Mouse (Mus musculus) mouse embryonic stem cell (cell line): ENCODE results near the gene Mprip.
"Not testable (repeated sequence)": the region's sequence is repeated elsewhere in the genome, so short reads cannot be mapped to it uniquely, and the experiment has no call there.

Experiments
- in situ Hi-C, 2 experiments: fragments of 300-500 bp; cut with MboI; formaldehyde crosslinking; loops; 1 replicate in 1 of 2; 3 replicates in 1 of 2; pipeline ENCODE4 v1.14.3; 2019 to 2020; ENCODE audit warnings: low sequenced_read_pairs in 2 of 2, low pct_unique_long_range_greater_than_20kb in 1 of 2, mixed read lengths in 1 of 2; ENCODE audit not compliant: unreplicated experiment in 1 of 2

The Mprip gene

GRCm38 (mm10) chr11:59642420-59642819 lies 18.7 kb upstream of the Mprip start:
- in situ Hi-C loops = loop anchor here in 1 of 2 experiments (25.0 kb wide), 1 partner anchor 95 kb away; no protein-coding TSS in a partner anchor

DNA sequence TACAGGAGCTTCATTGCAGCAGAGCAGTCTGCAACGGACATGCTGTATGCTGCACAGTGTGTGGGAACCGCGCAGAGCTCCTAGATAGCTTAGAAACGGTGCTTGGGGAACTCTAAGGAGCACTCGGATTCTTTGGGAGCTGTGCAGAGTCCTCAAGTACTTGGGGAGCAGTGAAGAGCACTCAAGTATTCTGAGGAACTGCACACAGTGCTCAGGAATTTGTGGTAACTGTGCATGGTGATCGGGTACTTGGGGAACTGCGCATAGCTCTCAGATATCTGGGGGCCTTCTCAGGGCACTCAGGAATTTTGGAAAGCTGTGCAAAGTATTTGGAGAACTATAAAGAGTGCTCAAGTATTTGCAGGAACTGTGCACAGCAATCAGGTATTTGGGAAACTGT lies 16.1 kb upstream of the Mprip start:
- in situ Hi-C loops = loop anchor here in 1 of 2 experiments (25.0 kb wide), 1 partner anchor 92 kb away; no protein-coding TSS in a partner anchor

DNA sequence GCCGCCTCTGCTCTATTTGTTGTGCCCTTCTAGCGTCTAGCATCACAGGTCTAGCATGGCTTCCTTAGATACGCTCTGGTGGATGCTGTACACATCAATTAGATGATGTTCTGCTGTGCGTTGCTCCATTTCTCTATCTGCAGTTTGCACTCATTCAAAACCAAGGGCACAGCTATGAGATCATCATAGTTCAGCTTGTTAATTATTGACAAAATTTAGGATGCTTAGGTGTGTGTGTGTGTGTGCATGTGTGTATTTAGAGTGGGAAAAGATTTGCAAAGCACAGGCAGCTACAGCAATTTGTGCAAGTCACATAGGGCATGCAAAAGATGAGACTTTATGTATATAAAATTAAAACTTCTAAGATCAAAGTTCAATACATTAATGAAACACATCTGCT lies 12.0 kb upstream of the Mprip start:
- in situ Hi-C loops = loop anchor here in 1 of 2 experiments (25.0 kb wide), 1 partner anchor 88 kb away; no protein-coding TSS in a partner anchor

DNA sequence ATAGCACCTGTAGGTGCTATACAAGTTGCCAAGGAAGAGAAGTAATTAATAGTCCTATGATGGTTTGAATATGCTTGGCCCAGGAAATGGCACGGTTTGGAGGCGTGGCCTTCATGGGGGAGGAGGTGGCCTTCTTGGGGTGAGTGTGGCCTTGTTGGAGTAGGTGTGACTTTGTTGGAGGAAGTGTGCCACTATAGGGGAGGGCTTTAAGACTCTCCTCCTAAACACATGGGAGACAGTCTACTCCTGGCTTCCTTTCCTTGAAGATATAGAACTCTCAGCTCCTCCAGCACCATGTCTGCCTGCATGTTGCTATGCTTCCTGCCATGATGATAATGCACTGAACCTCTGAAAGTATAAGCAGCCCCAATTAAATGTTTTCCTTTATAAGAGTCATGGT lies 8.1 kb upstream of the Mprip start:
- in situ Hi-C loops = no loop called here

- in situ Hi-C loops = no loop called here
Observed at GRCm38 (mm10) chr11:59653547-59653946, 7.6 kb upstream of the Mprip start.

GRCm38 (mm10) chr11:59655337-59655736 lies 5.8 kb upstream of the Mprip start:
- in situ Hi-C loops = no loop called here

DNA sequence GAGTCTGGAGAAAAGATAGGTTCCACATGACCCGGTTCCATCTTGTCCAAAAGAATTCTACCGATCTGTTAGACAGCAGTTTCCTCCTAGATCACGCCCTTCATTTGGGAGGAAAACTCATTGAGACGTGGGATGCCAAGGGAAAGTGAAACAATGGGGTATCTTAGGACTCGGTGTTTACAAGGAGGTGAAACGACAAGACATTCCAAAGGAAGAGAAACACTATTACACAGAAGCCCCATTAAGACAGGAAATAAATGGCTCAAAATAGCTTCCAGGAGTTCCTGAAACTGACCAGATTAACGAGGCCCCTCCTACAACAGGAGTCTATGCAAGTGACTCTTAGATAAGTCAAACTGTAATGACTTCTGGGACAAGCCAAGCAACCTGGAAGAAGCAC lies 5.1 kb upstream of the Mprip start:
- in situ Hi-C loops = no loop called here

- in situ Hi-C loops = no loop called here
Observed at GRCm38 (mm10) chr11:59661601-59662248, 620 bp downstream of the Mprip start.

- in situ Hi-C loops = no loop called here
Observed at GRCm38 (mm10) chr11:59662249-59662788, 1.2 kb downstream of the Mprip start.

DNA sequence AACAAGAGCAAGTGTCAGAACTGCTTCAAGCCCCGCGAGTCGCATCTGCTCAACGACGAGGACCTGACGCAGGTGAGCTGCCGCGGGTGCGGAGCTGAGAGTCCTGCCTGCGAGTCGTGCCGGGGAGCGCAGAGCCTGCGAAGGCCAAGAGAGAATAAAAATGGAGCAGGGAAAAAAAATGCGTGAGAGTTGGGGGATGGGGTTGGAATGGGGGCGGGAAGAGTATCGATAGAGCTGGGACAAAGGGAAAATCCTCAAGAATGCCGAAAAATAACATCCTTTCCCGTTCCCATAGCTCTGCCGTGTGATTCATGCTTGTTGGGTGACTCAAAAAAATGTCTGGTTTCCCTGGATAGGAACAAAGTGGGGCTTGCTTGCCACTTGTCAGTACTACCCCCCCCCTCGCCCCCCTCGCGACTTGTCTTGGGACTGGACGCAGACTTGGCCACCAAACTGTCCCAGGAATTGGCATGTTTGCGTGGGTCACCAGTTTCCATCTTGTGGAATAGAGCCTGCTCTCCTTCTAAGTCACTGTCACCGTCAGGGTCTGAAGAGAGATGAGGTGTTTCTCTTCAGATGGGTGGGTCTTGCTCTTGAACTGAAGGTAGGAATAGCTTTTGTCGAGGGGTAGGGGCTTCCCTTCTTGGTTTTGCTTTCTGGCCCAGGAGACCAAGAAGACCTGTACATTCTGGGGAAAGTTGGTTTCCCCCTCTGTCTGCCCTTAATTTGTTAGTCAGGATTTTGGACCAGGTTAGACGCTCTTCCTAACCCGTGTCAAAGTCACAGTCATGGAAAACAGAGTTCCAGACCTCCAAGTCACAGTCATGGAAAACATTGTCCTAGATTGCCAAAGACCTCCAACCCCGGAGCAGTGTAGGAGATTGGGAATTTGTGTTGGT lies 2.0 kb downstream of the Mprip start:
- in situ Hi-C loops = no loop called here

- in situ Hi-C loops = no loop called here
Observed at GRCm38 (mm10) chr11:59663776-59664320, 2.7 kb downstream of the Mprip start.

GRCm38 (mm10) chr11:59664818-59665217 lies 3.7 kb downstream of the Mprip start:
- in situ Hi-C loops = no loop called here

DNA sequence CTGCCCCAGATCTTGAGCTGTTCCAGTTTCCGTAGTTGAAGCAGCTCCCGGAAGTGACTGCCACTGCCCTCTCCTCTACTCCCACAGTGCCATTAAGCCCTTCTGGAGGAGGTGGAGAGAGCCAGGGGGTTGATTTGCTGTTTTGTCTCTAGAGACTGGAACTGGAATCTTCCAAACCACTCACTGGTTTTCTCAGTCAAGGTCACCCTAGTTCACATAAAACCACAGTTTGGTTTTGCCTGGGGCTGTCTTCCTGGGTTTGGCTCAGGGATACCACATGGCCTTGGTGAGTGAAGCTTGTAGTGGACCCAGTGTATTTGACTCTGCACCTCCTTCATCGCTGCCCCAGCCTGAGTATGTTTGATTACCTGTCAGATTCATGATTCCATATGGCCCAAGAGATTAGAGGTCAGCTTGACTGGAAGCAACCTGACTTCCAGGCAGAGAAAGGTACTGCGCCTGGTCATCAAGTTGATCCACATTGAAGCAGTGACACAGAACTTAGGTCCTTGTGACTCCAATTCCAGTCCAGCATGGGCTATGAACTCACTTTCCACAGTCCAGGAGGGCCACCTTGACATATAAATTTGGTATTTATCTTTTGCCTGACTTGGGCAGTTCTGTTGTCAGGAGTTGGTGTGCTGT lies 10.1 kb downstream of the Mprip start:
- in situ Hi-C loops = no loop called here

DNA sequence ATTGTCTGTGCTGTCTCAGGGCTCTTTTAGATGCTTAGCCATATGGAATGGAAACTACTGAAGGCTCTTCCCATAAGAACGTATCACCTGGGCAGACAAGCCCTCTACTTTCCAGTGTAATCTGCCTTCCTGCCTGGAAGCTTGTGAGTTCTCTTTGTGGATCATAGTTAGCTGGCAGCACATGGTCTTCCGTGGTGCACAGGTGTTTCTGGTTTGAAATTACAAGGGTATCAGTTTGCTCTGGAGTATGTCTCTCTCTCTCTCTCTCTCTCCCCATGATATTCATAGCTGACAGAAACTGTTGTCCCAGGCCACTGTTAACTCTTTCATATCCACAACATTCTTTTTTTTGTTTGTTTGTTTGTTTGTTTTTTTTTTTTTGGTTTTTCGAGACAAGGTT lies 12.9 kb downstream of the Mprip start:
- in situ Hi-C loops = no loop called here

DNA sequence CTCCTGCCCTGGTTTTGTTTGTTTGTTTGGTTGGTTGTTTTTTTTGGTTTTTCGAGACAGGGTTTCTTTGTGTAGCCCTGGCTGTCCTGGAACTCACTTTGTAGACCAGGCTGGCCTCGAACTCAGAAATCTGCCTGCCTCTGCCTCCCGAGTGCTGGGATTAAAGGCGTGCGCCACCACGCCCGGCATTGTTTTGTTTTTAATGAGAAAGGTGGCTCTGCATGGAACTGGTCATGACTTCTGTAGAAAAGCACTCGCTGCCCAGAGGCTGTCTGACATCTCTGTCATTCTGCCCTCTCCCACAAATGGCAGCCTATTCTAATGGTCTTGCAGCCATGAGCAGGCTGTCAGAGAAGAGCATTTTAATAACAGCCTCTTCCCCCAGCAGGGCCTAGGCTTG lies 13.6 kb downstream of the Mprip start:
- in situ Hi-C loops = not testable (repeated sequence)

DNA sequence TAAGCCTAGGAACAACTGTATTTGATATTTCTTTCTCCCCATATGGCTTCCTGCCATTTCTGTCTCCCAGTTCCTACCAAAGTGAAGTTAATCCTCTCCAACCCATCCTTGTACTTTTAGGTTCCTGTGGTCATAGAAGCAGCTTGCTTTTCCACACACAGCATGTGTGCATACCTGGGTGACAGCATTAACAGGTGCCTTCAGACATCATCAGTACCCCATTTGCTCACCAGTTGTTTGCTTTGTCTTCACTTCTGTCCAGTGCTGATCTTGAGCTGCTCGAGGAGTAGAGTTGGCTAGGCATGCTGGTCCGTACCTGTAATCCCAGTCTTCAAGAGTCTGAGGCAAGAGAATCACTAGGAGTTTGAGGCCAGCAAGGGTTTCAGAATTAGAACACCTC lies 16.7 kb downstream of the Mprip start:
- in situ Hi-C loops = no loop called here

DNA sequence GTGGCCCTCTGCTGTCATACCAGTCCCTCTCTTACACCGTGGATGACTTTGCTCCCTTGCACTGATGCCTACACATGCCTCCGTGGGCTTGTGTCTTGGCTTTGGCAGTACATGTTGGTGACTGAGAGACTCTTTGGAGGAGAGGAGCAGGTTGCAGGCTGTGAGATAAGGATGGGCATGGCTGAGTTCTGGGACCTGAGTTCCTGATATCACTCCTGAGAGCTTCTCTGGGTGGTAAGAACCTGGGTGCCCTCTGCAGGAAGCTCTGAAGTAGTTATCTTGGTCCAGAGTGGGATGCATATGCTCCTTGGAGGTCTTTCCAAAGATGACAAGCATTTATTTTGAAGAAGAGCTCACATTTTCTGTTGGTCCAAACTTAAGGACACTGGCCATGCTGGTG lies 17.6 kb downstream of the Mprip start:
- in situ Hi-C loops = no loop called here

- in situ Hi-C loops = no loop called here
Observed at GRCm38 (mm10) chr11:59680111-59680510, 19.0 kb downstream of the Mprip start.

DNA sequence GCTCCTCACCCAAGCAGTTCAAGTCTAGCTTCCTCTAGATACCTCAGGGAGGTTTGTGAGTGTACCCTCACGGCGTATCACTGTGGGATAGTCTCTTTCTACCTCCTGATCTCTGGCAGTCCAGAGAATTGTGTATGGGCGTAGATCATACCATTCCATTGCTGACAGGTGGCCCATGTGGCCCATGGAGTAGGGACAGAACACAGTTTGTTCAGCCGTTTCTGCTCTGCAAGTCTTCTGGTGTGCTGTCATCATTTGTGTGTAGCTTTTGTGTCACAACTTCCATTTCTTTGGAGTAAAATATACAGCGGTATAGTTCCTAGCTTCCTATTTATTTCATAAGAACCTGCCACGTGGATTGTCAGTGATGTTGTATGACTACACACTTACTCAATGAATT lies 23.9 kb downstream of the Mprip start:
- in situ Hi-C loops = no loop called here
